Mouse (Mus musculus) forebrain, embryonic 11.5 days (tissue): ENCODE results near the gene Dpysl4. TPM values are rescaled to one million over a fixed set of nuclear protein-coding genes. Genes with fewer than 3 reads are reported as not detected.

Source experiments
- ATAC-seq: fragments of 200-750 bp; cut with Nextera tagmentation; replicated peaks from 2 replicates; pipeline ENCODE4 v1.8.0; 2017; ENCODE audit warnings: moderate TSS enrichment; ENCODE audit not compliant: low FRiP score
- DNase-seq: peaks from one replicate; pipeline ENCODE4 v3.0.0-alpha.2; 2017; ENCODE audit warnings: low spot score
- H3K27ac ChIP-seq: fragments of 300-500 bp; sonication (generic); 2 replicates; pipeline ENCODE4 v1.5.1; 2014; ENCODE audit warnings: low read depth, low read length
- H3K27me3 ChIP-seq: fragments of 300-500 bp; sonication (generic); 2 replicates; pipeline ENCODE4 v1.6.1; 2014; ENCODE audit warnings: mild to moderate bottlenecking, low read length, mixed read lengths; ENCODE audit not compliant: control insufficient read depth, insufficient read depth
- H3K36me3 ChIP-seq: fragments of 300-500 bp; sonication (generic); 2 replicates; pipeline ENCODE4 v1.6.1; 2014; ENCODE audit warnings: mild to moderate bottlenecking, low read length, moderate library complexity, mixed read lengths; ENCODE audit not compliant: control insufficient read depth, insufficient read depth
- H3K4me1 ChIP-seq: fragments of 300-500 bp; sonication (generic); replicated peaks from 2 replicates; pipeline ENCODE4 v1.6.1; 2014; ENCODE audit warnings: low read length, mixed read lengths; ENCODE audit not compliant: control insufficient read depth, insufficient read depth
- H3K4me2 ChIP-seq: fragments of 300-500 bp; sonication (generic); 2 replicates; pipeline ENCODE4 v1.6.1; 2014; ENCODE audit warnings: low read depth, mild to moderate bottlenecking, low read length, moderate library complexity, mixed read lengths; ENCODE audit not compliant: severe bottlenecking
- H3K4me3 ChIP-seq: fragments of 300-500 bp; sonication (generic); 2 replicates; pipeline ENCODE4 v1.5.1; 2014; ENCODE audit warnings: low read depth, low read length
- H3K9ac ChIP-seq: fragments of 300-500 bp; sonication (generic); 2 replicates; pipeline ENCODE4 v1.6.1; 2014; ENCODE audit warnings: low read length
- H3K9me3 ChIP-seq: fragments of 300-500 bp; sonication (generic); 2 replicates; pipeline ENCODE4 v1.6.1; 2016; ENCODE audit warnings: low read length, mixed read lengths; ENCODE audit not compliant: control insufficient read depth
- WGBS: fragments of 180-500 bp; shearing (Covaris S2); extraction: QIAGEN DNeasy Blood & Tissue Kit; methylation state at CpG from one replicate; pipeline ENCODE4 v1.1.7; 2014; 5-methylcytosine and 5-hydroxymethylcytosine counted together
- polyA plus RNA-seq: library from polyadenylated mRNA; unstranded; fragments of >200 nt; fragmentation: Nextera tagmentation; extraction: Ambion mirVana; gene quantifications from 2 replicates; pipeline ENCODE4 v1.2.1, GENCODE M21; 2014

Dpysl4 gene
- polyA plus RNA-seq, 1 experiment from 2014 or later = 125 TPM

DNA sequence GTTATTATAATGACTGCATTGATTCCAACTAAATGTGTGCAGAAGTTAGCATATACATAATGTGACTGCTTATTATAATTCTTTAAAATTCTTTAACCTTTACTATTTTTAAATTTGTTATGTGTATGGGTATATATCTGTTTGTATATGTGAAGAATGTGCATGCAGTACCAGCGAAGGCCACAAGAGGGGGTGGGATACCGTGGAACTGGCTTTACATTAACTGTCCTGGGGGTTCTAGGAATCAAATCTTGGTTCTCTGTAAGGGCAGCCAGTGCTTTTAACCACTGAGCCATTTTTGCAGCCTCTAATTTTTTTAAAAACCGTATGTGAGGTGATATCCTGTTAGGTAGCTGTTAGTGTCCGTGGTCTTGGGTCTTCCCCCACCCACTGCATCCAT, 5.1 kb upstream of the Dpysl4 start:
- Histone ChIP-seq H3K27me3 (no peaks in the 10 kb centered on the region), H3K9me3 (no peaks in the 10 kb centered on the region; the same call in 1 of the 2 replicates), H3K4me2 (no peak overlapping the region), H3K4me3 (no peak overlapping the region), H3K9ac (no peak overlapping the region), H3K36me3 (no peaks in the 10 kb centered on the region), H3K27ac (no peak overlapping the region), H3K4me1 (peaks cover 14% of the 10 kb centered on the region; the same call in 1 of the 2 replicates)
- ATAC-seq (no peak), DNase-seq (no peak)
- 71% methylated on average over 4 of the region's 4 CpGs for WGBS

DNA sequence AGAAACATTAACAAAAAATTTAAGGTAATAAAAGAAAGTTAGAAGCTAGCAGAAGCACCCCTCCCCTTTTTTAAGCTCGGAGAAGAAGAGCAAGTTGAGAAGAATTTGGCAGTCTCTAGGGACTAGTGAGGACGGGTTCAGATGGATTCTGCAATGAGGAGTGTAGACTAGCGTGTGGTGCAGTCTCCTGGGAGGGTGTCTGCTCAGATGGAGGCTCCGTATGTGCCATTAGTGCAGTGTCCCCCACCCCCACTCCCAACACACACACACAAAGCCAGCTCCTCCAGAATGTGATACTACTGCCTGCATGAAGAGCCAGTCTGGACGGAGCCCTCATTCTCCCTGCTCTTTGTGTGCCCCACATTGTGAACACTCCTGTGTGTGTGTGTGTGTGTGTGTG, 4.6 kb upstream of the Dpysl4 start:
- Histone ChIP-seq H3K27me3 (no peaks in the 10 kb centered on the region), H3K9ac (no peak overlapping the region), H3K9me3 (no peaks in the 10 kb centered on the region; the same call in 1 of the 2 replicates), H3K36me3 (no peaks in the 10 kb centered on the region), H3K4me3 (no peak overlapping the region), H3K27ac (no peak overlapping the region), H3K4me1 (peaks cover 10% of the 10 kb centered on the region; the same call in 1 of the 2 replicates), H3K4me2 (no peak overlapping the region)
- DNase-seq (no peak), ATAC-seq (no peak)
- WGBS = 73% methylated on average over 5 of the region's 5 CpGs

DNA sequence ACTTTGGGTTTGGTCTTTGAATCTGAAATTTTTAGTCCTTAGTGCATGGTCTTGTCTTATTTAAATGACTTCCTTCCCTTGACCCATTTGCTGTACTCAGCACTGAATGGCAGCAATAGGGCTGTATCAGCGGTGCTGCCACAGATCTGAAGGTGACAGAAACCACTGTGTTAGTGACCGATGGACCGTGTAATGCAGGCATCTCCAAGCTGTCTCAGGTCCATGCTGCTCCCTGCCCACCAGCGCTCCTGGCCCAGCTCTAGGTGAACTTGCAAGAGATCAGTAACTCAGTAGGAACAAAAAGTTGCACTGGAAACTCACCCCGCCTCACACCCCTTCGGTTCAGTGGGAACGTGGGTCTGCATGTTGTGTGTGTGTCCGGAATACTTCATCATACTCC, 3.5 kb upstream of the Dpysl4 start:
- Histone ChIP-seq H3K36me3 (no peaks in the 10 kb centered on the region), H3K4me3 (no peak overlapping the region), H3K9me3 (no peaks in the 10 kb centered on the region; the same call in 1 of the 2 replicates), H3K27ac (no peak overlapping the region), H3K9ac (no peak overlapping the region), H3K27me3 (peaks cover under 1% of the 10 kb centered on the region), H3K4me1 (peaks cover 7% of the 10 kb centered on the region; the same call in 1 of the 2 replicates), H3K4me2 (no peak overlapping the region)
- no peak for DNase-seq
- ATAC-seq = no peak
- 69% methylated on average over 8 of the region's 8 CpGs for WGBS

- 58% methylated on average over 1 of the region's 1 CpGs for WGBS
- DNase-seq = no peak
- ATAC-seq = no peak
- H3K27me3 ChIP-seq = peaks cover 2% of the 10 kb centered on the region
- no peak overlapping the region for H3K9ac ChIP-seq
- H3K9me3 ChIP-seq = no peaks in the 10 kb centered on the region; the same call in 1 of the 2 replicates
- H3K27ac ChIP-seq = no peak overlapping the region
- no peak overlapping the region for H3K4me3 ChIP-seq
- H3K4me1 ChIP-seq = 0 out of 2 replicates have a peak, but pooled peaks cover 2% of the 10 kb centered on the region
- no peak overlapping the region for H3K4me2 ChIP-seq
- no peaks in the 10 kb centered on the region; the same call in 1 of the 2 replicates for H3K36me3 ChIP-seq
Observed at GRCm38 (mm10) chr7:139084316-139084715, 1.5 kb upstream of the Dpysl4 start.

- peak overlapping the region; percentile 77 for H3K4me2 ChIP-seq
- no peaks in the 10 kb centered on the region; the same call in 1 of the 2 replicates for H3K36me3 ChIP-seq
- peak overlapping the region; percentile 73 for H3K4me3 ChIP-seq
- H3K4me1 ChIP-seq = 0 out of 2 replicates have a peak, but pooled peaks cover 2% of the 10 kb centered on the region
- H3K27me3 ChIP-seq = peaks cover 2% of the 10 kb centered on the region
- H3K9me3 ChIP-seq = no peaks in the 10 kb centered on the region
- H3K27ac ChIP-seq = peak overlapping the region; percentile 37; the same call in 1 of the 2 replicates
- 1% methylated on average over 61 of the region's 61 CpGs for WGBS
- peak overlapping the region; percentile 87 for H3K9ac ChIP-seq
- no peak for DNase-seq
- ATAC-seq = peak; percentile 67
Observed at GRCm38 (mm10) chr7:139086195-139087158, 676 bp downstream of the Dpysl4 start.

- Histone ChIP-seq H3K4me1 (0 out of 2 replicates have a peak, but pooled peaks cover 2% of the 10 kb centered on the region), H3K9me3 (no peaks in the 10 kb centered on the region), H3K27me3 (peaks cover 2% of the 10 kb centered on the region), H3K4me3 (peak overlapping the region; percentile 73), H3K9ac (peak overlapping the region; percentile 87; the same call in 1 of the 2 replicates), H3K36me3 (no peaks in the 10 kb centered on the region; the same call in 1 of the 2 replicates), H3K4me2 (peak overlapping the region; percentile 77; the same call in 1 of the 2 replicates), H3K27ac (no peak overlapping the region)
- 67% methylated on average over 2 of the region's 2 CpGs for WGBS
- DNase-seq (no peak), ATAC-seq (no peak)
Observed at GRCm38 (mm10) chr7:139087801-139088200, 2.0 kb downstream of the Dpysl4 start.

GRCm38 (mm10) chr7:139089892-139090874, 4.4 kb downstream of the Dpysl4 start:
- H3K4me2 ChIP-seq = no peak overlapping the region
- no peak overlapping the region for H3K27ac ChIP-seq
- H3K36me3 ChIP-seq = peaks cover 2% of the 10 kb centered on the region; the same call in 1 of the 2 replicates
- no peaks in the 10 kb centered on the region for H3K9me3 ChIP-seq
- H3K9ac ChIP-seq = no peak overlapping the region
- H3K27me3 ChIP-seq = peaks cover 2% of the 10 kb centered on the region
- ATAC-seq (no peak), DNase-seq (no peak)
- no peak overlapping the region for H3K4me3 ChIP-seq
- 87% methylated on average over 12 of the region's 12 CpGs for WGBS
- no peaks in the 10 kb centered on the region for H3K4me1 ChIP-seq

- Histone ChIP-seq H3K4me2 (no peak overlapping the region), H3K36me3 (peaks cover 2% of the 10 kb centered on the region; the same call in 1 of the 2 replicates), H3K9me3 (no peaks in the 10 kb centered on the region), H3K4me1 (no peaks in the 10 kb centered on the region), H3K27me3 (peaks cover 2% of the 10 kb centered on the region), H3K9ac (no peak overlapping the region), H3K27ac (no peak overlapping the region), H3K4me3 (no peak overlapping the region)
- ATAC-seq (no peak), DNase-seq (no peak)
- WGBS = 92% methylated on average over 9 of the region's 9 CpGs
Observed at GRCm38 (mm10) chr7:139091681-139092080, 5.9 kb downstream of the Dpysl4 start.
